Mouse (Mus musculus): ENCODE data around the gene Sytl1. TPM values are rescaled to one million over a fixed set of nuclear protein-coding genes. Genes with fewer than 3 reads are reported as not detected.
A peak's percentile ranks its signal among the peaks of the same experiment; 100 is the strongest.

The Sytl1 gene
- polyA plus RNA-seq (2016; fragmentation: Nextera tagmentation; extraction: Ambion mirVana) = 0.67 and 1.0 TPM in 2 replicates

DNA sequence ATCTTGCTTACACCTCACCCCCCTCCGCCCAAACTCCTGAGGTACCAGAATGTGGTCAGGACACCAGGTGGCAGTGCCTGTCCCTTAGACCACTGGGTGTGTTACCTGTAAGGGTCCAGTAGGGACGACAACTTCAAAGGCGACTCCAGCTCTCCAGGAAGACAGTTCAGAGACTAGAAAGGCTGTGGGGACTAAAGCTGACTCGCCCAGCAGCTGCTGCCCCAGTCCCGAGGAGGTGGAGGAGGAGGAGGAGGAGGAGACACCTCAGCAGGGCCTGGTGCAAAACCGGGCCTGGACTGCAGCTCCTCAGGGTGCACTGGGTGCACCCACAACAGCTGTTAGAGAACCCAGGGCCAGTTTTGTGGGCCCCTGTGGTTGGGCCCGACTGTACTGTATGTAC lies at the start of gene Sytl1:
Sytl1 (minus strand) TSS at position 232 of the 400 bp plus-strand sequence.
- Histone ChIP-seq H3K4me3 (no peak within 1 kb of the TSS), H3K9me3 (peaks cover 12% of the 10 kb centered on the region; the same call in 1 of the 2 replicates), H3K4me1 (0 out of 2 replicates have a peak, but pooled peaks cover 8% of the 10 kb centered on the region), H3K36me3 (replicated peaks) (peaks cover 51% of the 10 kb centered on the region), H3K27me3 (ENCODE audit: poor library complexity, severe bottlenecking) (peaks cover 14% of the 10 kb centered on the region), H3K27ac (no peak within 1 kb of the TSS; the same call in 1 of the 2 replicates)
- 42% methylated on average over 7 of the region's 7 CpGs for WGBS
- DNase-seq (ENCODE audit: extremely low spot score, low spot score) = no peak

DNA sequence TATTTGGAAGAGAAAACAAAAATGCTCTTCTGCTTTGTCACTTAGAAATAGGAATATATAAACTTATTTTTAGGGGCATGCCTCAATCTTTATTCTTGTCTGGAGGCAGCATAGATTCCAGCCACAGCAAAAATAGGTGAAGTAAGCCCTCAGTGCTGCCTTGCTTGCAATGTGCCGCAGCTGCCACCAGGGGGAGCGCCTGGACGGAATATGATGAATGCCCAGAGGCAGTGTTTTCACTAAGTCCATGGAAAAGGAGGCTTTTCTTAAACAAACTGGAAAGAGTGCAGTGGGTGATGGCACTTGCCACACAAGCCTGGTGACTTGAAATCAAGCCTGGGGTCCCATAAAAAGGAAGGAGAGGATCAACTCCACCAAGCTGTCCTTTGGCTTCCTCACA lies 47.0 kb upstream of the Sytl1 start:
- Histone ChIP-seq H3K4me3 (no peak overlapping the region), H3K27ac (no peak overlapping the region), H3K9me3 (no peaks in the 10 kb centered on the region), H3K4me1 (no peaks in the 10 kb centered on the region), H3K36me3 (replicated peaks) (peaks cover 23% of the 10 kb centered on the region), H3K27me3 (ENCODE audit: poor library complexity, severe bottlenecking) (no peaks in the 10 kb centered on the region)
- under 1% methylated on average over 3 of the region's 3 CpGs for WGBS
- peak; percentile 84 for DNase-seq (ENCODE audit: extremely low spot score, low spot score)

DNA sequence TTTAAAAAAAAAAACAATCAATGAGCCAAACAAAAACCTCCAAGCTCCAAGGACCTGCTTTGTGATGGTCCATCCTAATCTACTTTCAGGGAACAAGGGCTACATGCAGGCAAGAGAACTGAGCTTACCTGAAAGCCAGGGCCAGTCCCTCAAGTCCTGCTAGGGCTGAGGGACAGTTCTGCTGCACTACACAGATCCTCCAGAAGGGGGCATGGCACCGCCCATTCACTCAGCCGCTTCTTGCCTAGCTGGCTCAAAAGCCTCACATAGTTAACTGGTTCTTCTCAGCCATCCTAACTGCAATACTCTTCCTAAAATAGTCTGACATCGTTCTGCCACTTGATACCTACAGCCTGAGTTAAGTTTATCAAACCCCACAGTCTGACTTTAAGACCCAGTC lies 44.4 kb upstream of the Sytl1 start:
- H3K36me3 ChIP-seq (replicated peaks) = peaks cover 33% of the 10 kb centered on the region
- H3K4me3 ChIP-seq = no peak overlapping the region
- no peak overlapping the region for H3K27ac ChIP-seq
- no peaks in the 10 kb centered on the region for H3K4me1 ChIP-seq
- WGBS = 40% methylated on average over 3 of the region's 3 CpGs
- H3K27me3 ChIP-seq (ENCODE audit: poor library complexity, severe bottlenecking) = no peaks in the 10 kb centered on the region
- DNase-seq (ENCODE audit: extremely low spot score, low spot score) = peak; percentile 32
- no peaks in the 10 kb centered on the region for H3K9me3 ChIP-seq

DNA sequence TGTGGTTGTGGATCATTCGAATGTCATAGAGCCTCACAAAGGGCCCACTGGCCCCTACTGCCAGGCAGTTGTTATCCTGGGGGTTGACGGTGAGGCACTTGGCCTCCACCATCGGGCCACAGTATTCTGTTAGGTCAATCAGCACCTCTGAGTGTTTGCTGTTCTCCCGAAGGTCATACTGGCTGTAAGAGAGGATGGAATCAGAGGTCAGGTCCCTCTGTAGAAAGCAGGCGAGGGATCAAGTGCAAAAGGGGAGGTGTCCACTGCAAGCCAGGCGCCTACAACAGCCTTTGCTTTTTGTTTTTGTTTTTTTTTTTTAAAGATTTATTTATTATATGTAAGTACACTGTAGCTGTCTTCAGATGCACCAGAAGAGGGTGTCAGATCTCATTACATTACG lies 42.9 kb upstream of the Sytl1 start:
- Histone ChIP-seq H3K36me3 (replicated peaks) (peaks cover 45% of the 10 kb centered on the region), H3K9me3 (no peaks in the 10 kb centered on the region), H3K27ac (no peak overlapping the region), H3K4me3 (no peak overlapping the region), H3K4me1 (no peaks in the 10 kb centered on the region), H3K27me3 (ENCODE audit: poor library complexity, severe bottlenecking) (no peaks in the 10 kb centered on the region)
- 93% methylated on average over 7 of the region's 7 CpGs for WGBS
- no peak for DNase-seq (ENCODE audit: extremely low spot score, low spot score)

DNA sequence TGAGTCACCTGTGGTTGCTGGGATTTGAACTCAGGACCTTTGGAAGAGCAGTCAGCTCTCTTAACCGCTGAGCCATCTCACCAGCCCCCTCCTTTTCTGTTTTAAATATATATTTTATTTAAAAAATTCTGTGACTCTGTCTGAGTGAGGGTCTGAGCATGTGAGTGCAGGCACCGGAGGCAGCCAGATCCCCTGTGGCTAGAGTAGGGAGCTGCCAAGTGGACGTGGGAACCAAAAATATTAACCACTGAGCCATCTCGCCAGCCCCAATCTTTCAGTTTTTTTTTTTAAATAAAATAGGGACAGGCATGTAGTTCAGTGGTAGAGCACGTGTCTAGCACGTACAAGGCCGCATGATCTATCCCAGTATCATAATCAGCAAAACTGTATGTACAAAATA lies 41.9 kb upstream of the Sytl1 start:
- Histone ChIP-seq H3K27me3 (ENCODE audit: poor library complexity, severe bottlenecking) (no peaks in the 10 kb centered on the region; the same call in 1 of the 2 replicates), H3K4me3 (no peak overlapping the region), H3K27ac (no peak overlapping the region), H3K36me3 (replicated peaks) (peaks cover 55% of the 10 kb centered on the region), H3K4me1 (peaks cover 4% of the 10 kb centered on the region; the same call in 1 of the 2 replicates), H3K9me3 (no peaks in the 10 kb centered on the region)
- DNase-seq (ENCODE audit: extremely low spot score, low spot score) = no peak
- 95% methylated on average over 7 of the region's 7 CpGs for WGBS

DNA sequence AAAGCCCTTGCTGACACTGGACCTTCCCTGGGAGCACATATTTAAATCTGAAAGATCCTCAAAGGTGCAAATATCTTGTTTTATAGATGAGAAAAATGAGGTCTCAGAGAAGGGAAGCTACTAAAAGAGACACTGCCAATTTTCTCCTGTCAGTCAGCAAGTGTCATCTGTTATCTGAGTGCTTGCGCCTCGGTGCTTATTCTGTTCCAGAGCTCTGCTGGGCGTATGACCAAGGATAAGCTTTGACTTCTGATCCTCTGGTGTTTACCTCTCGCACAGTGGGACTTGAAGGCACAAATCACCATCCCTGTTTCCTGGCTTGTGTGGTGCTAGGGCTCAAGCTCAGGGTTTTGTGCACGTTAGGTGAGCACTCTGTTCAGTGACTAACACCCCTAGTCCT lies 39.8 kb upstream of the Sytl1 start:
- no peaks in the 10 kb centered on the region for H3K9me3 ChIP-seq

DNA sequence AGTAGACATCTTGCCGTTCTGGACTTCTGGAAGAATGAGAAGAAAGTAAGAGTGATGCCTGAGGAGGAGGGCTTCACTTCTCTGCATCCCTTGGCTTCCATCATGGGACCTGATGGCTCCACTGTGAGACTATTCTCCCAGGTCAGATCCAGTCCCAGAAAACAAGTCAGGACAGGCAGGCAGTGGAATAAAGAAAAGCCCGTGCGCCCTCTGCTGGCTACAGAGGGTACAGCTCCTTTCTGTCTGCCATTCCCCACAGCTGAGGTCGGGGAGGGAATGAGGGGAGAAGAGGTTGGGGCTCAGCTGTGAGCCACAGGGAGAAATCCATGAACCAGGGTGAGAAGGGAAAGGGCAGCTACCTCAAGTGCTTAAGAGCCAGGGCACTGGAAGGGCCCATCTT lies 38.9 kb upstream of the Sytl1 start:
- Histone ChIP-seq H3K4me1 (peaks cover 30% of the 10 kb centered on the region), H3K27ac (no peak overlapping the region), H3K4me3 (no peak overlapping the region), H3K27me3 (ENCODE audit: poor library complexity, severe bottlenecking) (no peaks in the 10 kb centered on the region; the same call in 1 of the 2 replicates), H3K9me3 (no peaks in the 10 kb centered on the region), H3K36me3 (replicated peaks) (peaks cover 61% of the 10 kb centered on the region)
- DNase-seq (ENCODE audit: extremely low spot score, low spot score) = peak; percentile 76
- 27% methylated on average over 4 of the region's 4 CpGs for WGBS

More for the DNA sequence above, 39.8 kb upstream of the Sytl1 start:
- no peak for DNase-seq (ENCODE audit: extremely low spot score, low spot score)
- Histone ChIP-seq H3K4me1 (peaks cover 25% of the 10 kb centered on the region), H3K27me3 (ENCODE audit: poor library complexity, severe bottlenecking) (no peaks in the 10 kb centered on the region; the same call in 1 of the 2 replicates), H3K27ac (no peak overlapping the region), H3K4me3 (no peak overlapping the region), H3K36me3 (replicated peaks) (peaks cover 56% of the 10 kb centered on the region)
- 93% methylated on average over 5 of the region's 5 CpGs for whole genome bisulfite sequencing

DNA sequence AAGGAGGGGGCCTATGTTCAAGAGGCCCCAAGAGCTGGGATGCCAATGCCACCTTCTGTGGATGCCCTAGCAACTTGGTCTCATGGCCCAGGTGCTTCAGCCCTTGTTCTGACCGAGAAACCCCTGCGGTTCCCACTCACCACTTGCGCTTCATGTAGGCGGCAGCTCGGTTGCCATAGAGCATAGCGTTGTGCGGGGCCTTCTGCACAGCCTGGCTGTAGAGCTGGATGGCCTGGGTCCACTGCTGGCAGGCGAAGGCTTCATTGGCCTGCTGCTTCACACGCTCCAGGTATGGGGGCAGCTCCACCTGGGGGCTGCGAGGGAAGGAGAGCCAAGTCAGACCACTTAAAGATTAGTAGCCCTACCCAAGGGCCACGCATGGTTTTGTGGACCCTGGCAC lies 37.5 kb upstream of the Sytl1 start:
- H3K27me3 ChIP-seq (ENCODE audit: poor library complexity, severe bottlenecking) = no peaks in the 10 kb centered on the region; the same call in 1 of the 2 replicates
- no peak overlapping the region for H3K4me3 ChIP-seq
- no peak overlapping the region for H3K27ac ChIP-seq
- H3K4me1 ChIP-seq = peaks cover 30% of the 10 kb centered on the region
- WGBS = 90% methylated on average over 11 of the region's 11 CpGs
- H3K9me3 ChIP-seq = no peaks in the 10 kb centered on the region
- DNase-seq (ENCODE audit: extremely low spot score, low spot score) = no peak
- H3K36me3 ChIP-seq (replicated peaks) = peaks cover 70% of the 10 kb centered on the region

DNA sequence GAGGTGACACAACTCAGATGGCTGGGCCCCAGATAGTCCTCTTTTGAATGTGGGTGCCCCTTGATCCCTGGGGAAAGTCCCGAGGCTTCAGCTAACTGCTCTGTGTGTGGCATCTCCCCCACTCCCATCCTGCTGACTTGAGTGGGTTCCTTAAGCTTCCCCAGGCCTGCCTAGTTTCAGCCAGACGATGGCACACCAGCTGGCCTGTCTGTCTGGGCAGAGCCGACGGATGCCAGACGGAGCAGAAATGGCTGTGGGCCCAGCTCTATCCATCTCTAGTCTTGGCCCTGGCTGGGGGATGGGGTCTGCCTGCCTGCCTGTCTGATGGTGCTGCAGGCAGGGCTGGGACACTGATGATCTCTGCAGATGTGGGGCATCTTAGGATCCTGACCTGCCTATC lies 36.8 kb upstream of the Sytl1 start:
- peaks cover 72% of the 10 kb centered on the region for H3K36me3 ChIP-seq (replicated peaks)
- no peak for DNase-seq (ENCODE audit: extremely low spot score, low spot score)
- 79% methylated on average over 5 of the region's 5 CpGs for WGBS
- peaks cover 30% of the 10 kb centered on the region for H3K4me1 ChIP-seq
- peaks cover 5% of the 10 kb centered on the region for H3K27me3 ChIP-seq (ENCODE audit: poor library complexity, severe bottlenecking)
- H3K9me3 ChIP-seq = no peaks in the 10 kb centered on the region
- no peak overlapping the region for H3K4me3 ChIP-seq
- H3K27ac ChIP-seq = no peak overlapping the region

DNA sequence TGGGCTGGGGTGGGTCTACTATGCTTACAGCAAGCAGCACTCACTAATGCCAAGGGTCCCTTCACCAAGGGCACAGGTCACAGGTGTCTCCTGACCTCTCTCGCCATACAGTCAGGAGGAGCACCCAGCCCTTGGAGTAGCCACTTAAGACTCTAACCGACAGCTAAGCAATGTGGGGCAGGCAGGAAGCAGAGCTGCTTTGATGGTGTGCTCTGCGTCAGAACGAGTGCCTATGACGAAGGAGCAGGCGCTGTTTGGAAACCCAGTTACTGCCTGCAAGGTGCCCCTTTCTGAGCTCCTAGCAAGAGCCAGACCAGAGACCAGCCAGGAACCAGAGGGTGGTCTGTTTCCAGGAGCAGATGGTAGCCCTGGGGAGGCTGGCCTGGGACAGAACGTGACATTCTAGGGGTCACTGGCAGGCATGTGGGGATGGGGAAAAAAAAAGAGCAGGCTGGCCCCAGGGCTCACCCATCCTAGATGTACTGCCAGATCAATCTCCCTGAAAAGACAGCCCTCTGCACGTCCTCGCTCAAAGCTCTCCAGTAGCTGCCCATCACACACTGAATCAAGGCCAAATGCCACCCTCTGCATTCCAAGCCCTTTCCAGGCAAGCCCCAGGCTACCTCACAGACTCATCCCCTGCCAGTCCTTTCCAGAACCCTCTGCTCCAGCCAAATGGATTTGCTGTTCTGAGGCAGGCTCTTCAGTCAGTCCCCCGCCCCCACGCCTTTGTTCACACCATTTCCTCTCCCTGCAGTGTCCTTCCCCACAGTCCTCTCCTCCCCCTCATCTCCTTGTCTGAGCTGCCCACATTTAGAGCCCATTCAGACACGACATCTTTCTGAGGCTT lies 35.8 kb upstream of the Sytl1 start:
- Histone ChIP-seq H3K27ac (peak overlapping the region; percentile 40; the same call in 1 of the 2 replicates), H3K4me3 (no peak overlapping the region; the same call in 1 of the 2 replicates), H3K4me1 (peaks cover 38% of the 10 kb centered on the region), H3K9me3 (no peaks in the 10 kb centered on the region), H3K27me3 (ENCODE audit: poor library complexity, severe bottlenecking) (peaks cover 15% of the 10 kb centered on the region), H3K36me3 (replicated peaks) (peaks cover 68% of the 10 kb centered on the region)
- WGBS = 29% methylated on average over 12 of the region's 12 CpGs
- no peak for DNase-seq (ENCODE audit: extremely low spot score, low spot score)

DNA sequence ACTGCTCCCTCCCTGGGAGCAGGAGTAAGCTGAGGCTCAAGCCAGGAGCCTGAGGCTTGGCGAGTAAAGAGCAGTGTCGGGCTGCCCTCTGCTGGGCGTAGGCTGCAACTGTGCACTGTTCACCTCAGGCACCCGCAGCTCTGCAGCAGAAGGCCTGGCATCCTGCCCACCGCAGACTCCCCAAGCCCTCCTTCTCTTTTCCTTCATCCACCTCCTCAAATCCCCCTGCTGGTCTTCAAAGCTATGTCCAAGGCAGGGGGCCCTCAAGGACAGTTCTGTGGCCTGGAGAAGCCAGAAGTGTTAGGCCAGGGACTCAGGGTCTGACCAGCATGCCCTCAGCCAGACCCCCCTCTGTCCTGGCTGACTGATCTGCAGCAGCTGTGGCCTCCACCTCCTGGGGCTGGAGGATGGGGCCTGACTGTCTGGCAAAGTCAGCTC lies 34.9 kb upstream of the Sytl1 start:
- 2% methylated on average over 5 of the region's 5 CpGs for WGBS
- Histone ChIP-seq H3K27ac (0 out of 2 replicates have a peak overlapping the region, but pooled peaks have one; percentile 20), H3K4me1 (peaks cover 47% of the 10 kb centered on the region), H3K4me3 (0 out of 2 replicates have a peak overlapping the region, but pooled peaks have one; percentile 9), H3K27me3 (ENCODE audit: poor library complexity, severe bottlenecking) (peaks cover 21% of the 10 kb centered on the region), H3K9me3 (no peaks in the 10 kb centered on the region), H3K36me3 (replicated peaks) (peaks cover 59% of the 10 kb centered on the region)
- DNase-seq (ENCODE audit: extremely low spot score, low spot score) = peak; percentile 75

DNA sequence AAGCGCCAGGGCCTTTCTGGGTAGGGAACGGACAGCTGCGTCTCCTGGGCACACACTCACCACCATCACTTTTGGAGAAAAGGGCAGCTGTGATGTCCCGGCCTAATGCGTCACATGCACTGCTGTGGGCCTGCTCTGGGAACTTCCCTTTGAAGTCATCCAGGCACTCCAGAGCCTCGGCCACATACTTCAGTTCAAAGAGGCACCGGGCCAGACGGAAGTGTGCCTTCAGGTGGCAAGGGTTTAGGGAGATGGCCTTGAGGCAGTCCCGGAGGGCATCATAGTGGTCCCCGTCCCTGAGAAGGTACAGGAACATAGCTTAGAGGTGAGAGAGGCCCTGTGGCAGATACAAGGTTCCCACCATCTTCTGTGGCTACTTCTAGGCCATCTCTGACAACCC lies 34.4 kb upstream of the Sytl1 start:
- 74% methylated on average over 10 of the region's 10 CpGs for WGBS
- H3K27me3 ChIP-seq (ENCODE audit: poor library complexity, severe bottlenecking) = peaks cover 21% of the 10 kb centered on the region
- no peaks in the 10 kb centered on the region for H3K9me3 ChIP-seq
- peaks cover 51% of the 10 kb centered on the region for H3K4me1 ChIP-seq
- DNase-seq (ENCODE audit: extremely low spot score, low spot score) = no peak
- peaks cover 57% of the 10 kb centered on the region for H3K36me3 ChIP-seq (replicated peaks)
- H3K27ac ChIP-seq = 0 out of 2 replicates have a peak overlapping the region, but pooled peaks have one; percentile 20
- H3K4me3 ChIP-seq = no peak overlapping the region

DNA sequence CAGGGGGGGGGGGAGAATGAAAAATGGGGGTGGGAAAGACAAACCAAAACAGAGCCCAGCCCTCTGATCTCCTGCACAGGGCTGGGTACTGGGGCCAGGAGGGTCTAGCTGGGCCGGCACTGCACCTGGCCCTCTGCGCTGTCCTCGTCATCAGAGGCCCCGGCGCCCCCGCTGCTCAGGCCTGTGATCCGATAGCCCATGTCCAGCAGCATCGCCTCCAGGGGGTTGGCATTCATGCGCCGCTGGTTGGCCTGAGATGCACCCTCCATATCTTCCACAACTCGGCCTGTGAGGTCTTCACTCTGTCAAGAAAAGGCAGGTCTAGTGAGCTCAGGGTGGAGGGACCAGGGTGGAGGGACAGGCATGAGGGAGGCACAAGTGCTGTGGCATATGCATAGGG lies 31.2 kb upstream of the Sytl1 start:
- Histone ChIP-seq H3K27ac (peak overlapping the region; percentile 82), H3K4me3 (no peak overlapping the region), H3K4me1 (peaks cover 45% of the 10 kb centered on the region), H3K27me3 (ENCODE audit: poor library complexity, severe bottlenecking) (peaks cover 21% of the 10 kb centered on the region), H3K36me3 (replicated peaks) (peaks cover 30% of the 10 kb centered on the region), H3K9me3 (no peaks in the 10 kb centered on the region)
- 24% methylated on average over 11 of the region's 11 CpGs for WGBS
- no peak for DNase-seq (ENCODE audit: extremely low spot score, low spot score)
